Mouse (Mus musculus) testis, adult 2 months (tissue): Measurements from ENCODE around the gene Esp36.

Source experiments
- CTCF ChIP-seq: fragments of 200-500 bp; IDR thresholded peaks from 2 replicates; pipeline ENCODE4 v1.5.1; 2012; ENCODE audit warnings: low read depth, mild to moderate bottlenecking, inconsistent platforms, low read length, moderate library complexity; ENCODE audit not compliant: control insufficient read depth, insufficient read depth, insufficient replicate concordance
- POLR2A ChIP-seq: fragments of 200-500 bp; IDR thresholded peaks from 2 replicates; pipeline ENCODE4 v1.6.1; 2012; ENCODE audit warnings: low read depth, mild to moderate bottlenecking, inconsistent platforms, low read length, moderate library complexity; ENCODE audit not compliant: control insufficient read depth

- TF ChIP-seq CTCF: no peak
- no peak for TF ChIP-seq POLR2A
These were observed 28.2 kb downstream of the Esp36 start for GRCm38 (mm10) chr17:38391821-38392220.
